Mouse (Mus musculus) embryonic facial prominence, embryonic 14.5 days (tissue): Measurements from ENCODE around the gene Pank2. TPM values are rescaled to one million over a fixed set of nuclear protein-coding genes. Genes with fewer than 3 reads are reported as not detected.

Experiments
- ATAC-seq: fragments of 200-750 bp; cut with Nextera tagmentation; 2 replicates; pipeline ENCODE4 v1.8.0; 2017; ENCODE audit warnings: low read depth, moderate number of reproducible peaks, moderate TSS enrichment
- DNase-seq: peaks from one replicate; pipeline ENCODE4 v3.0.0-alpha.2; 2015; ENCODE audit warnings: low spot score
- H3K27ac ChIP-seq: fragments of 300-500 bp; sonication (generic); replicated peaks from 2 replicates; pipeline ENCODE4 v1.5.1; 2014; ENCODE audit warnings: low read depth, mild to moderate bottlenecking, low read length, moderate library complexity
- H3K27me3 ChIP-seq: fragments of 300-500 bp; sonication (generic); replicated peaks from 2 replicates; pipeline ENCODE4 v1.6.1; 2014; ENCODE audit warnings: low read length; ENCODE audit not compliant: control insufficient read depth, insufficient read depth
- H3K36me3 ChIP-seq: fragments of 300-500 bp; sonication (generic); 2 replicates; pipeline ENCODE4 v1.6.1; 2014; ENCODE audit warnings: low read length, mixed read lengths; ENCODE audit not compliant: control insufficient read depth, insufficient read depth
- H3K4me1 ChIP-seq: fragments of 300-500 bp; sonication (generic); 2 replicates; pipeline ENCODE4 v1.6.1; 2014; ENCODE audit warnings: antibody characterized with exemption, low read length; ENCODE audit not compliant: control insufficient read depth, insufficient read depth
- H3K4me2 ChIP-seq: fragments of 300-500 bp; sonication (generic); 2 replicates; pipeline ENCODE4 v1.6.1; 2014; ENCODE audit warnings: low read depth, mild to moderate bottlenecking, low read length, moderate library complexity, mixed read lengths
- H3K4me3 ChIP-seq: fragments of 300-500 bp; sonication (generic); 2 replicates; pipeline ENCODE4 v1.5.1; 2014; ENCODE audit warnings: low read depth, mild to moderate bottlenecking, low read length
- H3K9ac ChIP-seq: fragments of 300-500 bp; sonication (generic); 2 replicates; pipeline ENCODE4 v1.6.1; 2014; ENCODE audit warnings: low read depth, mild to moderate bottlenecking, low read length, moderate library complexity, mixed read lengths
- H3K9me3 ChIP-seq: fragments of 300-500 bp; sonication (generic); 2 replicates; pipeline ENCODE4 v1.6.1; 2016; ENCODE audit warnings: low read length; ENCODE audit not compliant: control insufficient read depth
- WGBS: fragments of 180-500 bp; shearing (Covaris S2); extraction: QIAGEN DNeasy Blood & Tissue Kit; methylation state at CpG from one replicate; pipeline ENCODE4 v1.1.7; 2014; 5-methylcytosine and 5-hydroxymethylcytosine counted together
- microRNA-seq: library from miRNA; unstranded; fragments of <30 nt; microRNA quantifications from one replicate; pipeline ENCODE4, GENCODE M21; 2016; ENCODE audit warnings: borderline number of aligned reads
- polyA plus RNA-seq: library from polyadenylated mRNA; unstranded; fragments of >200 nt; fragmentation: Nextera tagmentation; extraction: Ambion mirVana; gene quantifications from 2 replicates; pipeline ENCODE4 v1.2.1, GENCODE M21; 2014

Pank2 gene
- polyA plus RNA-seq, 1 experiment from 2014 or later, result 36.0 TPM

DNA sequence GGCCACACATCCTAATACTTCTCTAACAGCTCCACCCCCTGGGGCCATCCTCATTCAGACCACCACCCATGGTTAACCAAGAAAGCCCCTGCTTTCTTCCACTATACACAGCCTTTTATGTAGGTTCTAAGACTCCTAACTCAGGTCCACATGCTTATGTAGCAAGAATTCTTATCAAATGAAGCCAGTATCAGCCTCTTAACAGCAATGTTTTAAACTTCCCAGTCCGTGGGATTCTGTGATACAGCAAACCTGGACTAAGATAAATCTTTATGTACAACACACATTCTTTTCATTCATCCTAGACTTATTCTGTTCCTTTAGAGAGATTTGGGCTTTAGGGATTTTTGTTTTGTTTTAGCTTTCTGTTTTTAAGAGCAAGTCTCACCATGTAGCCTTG is 61.4 kb downstream of the Pank2 start:
- H3K4me1 ChIP-seq, result no peaks in the 10 kb centered on the region
- no peak overlapping the region for H3K27ac ChIP-seq
- DNase-seq, result no peak
- no peaks in the 10 kb centered on the region for H3K27me3 ChIP-seq
- H3K4me2 ChIP-seq, result no peak overlapping the region
- no peak for ATAC-seq
- H3K36me3 ChIP-seq, result no peaks in the 10 kb centered on the region
- H3K9ac ChIP-seq, result no peak overlapping the region
- H3K4me3 ChIP-seq, result no peak overlapping the region
- WGBS, result 83% methylated on average over 1 of the region's 1 CpGs
- peaks cover 6% of the 10 kb centered on the region; the same call in 1 of the 2 replicates for H3K9me3 ChIP-seq

DNA sequence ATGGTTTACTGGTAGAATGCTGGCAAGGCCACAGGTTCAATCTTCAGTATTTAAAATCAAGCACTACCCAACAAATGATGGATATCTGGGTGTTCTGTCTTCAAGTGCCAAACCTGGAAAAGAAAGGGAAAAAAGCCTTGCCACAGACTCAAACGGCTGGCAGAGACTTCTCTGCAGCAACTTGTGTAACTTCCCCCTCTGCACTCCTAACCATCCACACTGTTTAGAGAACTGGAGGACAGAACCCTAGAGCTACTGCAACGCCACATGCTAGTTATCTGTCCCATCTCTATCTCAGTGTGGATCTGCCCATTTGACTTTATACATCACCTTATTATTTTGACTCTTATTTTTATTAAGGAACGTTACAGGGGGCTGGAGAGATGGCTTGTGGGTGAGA is 63.7 kb downstream of the Pank2 start:
- 58% methylated on average over 3 of the region's 3 CpGs for WGBS
- H3K27ac ChIP-seq, result no peak overlapping the region
- no peak overlapping the region for H3K4me2 ChIP-seq
- no peak overlapping the region for H3K9ac ChIP-seq
- H3K9me3 ChIP-seq, result no peaks in the 10 kb centered on the region
- no peaks in the 10 kb centered on the region for H3K4me1 ChIP-seq
- 0 out of 2 replicates have a peak, but pooled peaks cover 4% of the 10 kb centered on the region for H3K36me3 ChIP-seq
- DNase-seq, result no peak
- no peak overlapping the region for H3K4me3 ChIP-seq
- no peaks in the 10 kb centered on the region for H3K27me3 ChIP-seq
- no peak for ATAC-seq

DNA sequence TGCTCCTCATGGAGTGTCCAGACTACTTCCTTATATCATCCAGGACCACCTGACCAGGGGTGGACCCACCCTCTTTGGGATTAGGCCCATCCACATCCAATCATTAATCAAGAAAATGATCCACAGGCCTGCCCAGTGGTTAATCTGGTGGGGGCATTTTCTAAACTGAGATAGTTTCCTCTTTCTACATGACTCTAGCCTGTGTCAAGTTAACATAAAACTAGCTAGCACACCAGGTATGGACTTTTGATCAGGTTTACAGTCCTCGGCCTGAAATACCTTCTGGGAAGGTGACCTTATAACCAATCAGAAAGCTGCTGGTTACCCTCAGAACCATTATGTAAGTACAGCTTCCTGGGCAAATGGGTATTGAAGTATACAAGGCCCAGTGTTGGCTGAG is 66.7 kb downstream of the Pank2 start:
- Histone ChIP-seq H3K27ac (no peak overlapping the region), H3K9me3 (no peaks in the 10 kb centered on the region), H3K4me1 (no peaks in the 10 kb centered on the region), H3K9ac (no peak overlapping the region), H3K4me3 (no peak overlapping the region), H3K4me2 (no peak overlapping the region), H3K27me3 (no peaks in the 10 kb centered on the region), H3K36me3 (0 out of 2 replicates have a peak, but pooled peaks cover 4% of the 10 kb centered on the region)
- DNase-seq, result no peak
- ATAC-seq, result no peak
- WGBS, result 91% methylated on average over 1 of the region's 1 CpGs

DNA sequence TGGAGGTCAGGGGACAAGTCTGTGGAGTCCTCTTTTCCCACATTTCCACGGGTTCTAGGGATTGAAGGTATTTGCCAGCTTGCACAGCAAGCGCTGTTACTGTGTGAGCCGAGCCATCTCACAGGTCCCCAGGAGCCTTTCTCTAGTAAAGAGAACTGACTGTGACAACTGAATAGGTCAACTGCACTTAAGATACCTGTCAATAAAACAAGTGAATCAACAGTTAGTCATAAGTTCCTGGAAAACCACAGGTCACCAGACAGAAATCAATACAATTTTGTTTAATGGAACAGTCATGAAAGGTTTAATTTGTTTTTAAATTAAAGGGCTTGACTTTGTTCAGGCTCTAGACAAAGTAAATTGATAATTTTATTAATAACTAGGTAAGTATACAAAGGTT is 68.3 kb downstream of the Pank2 start:
- Histone ChIP-seq H3K27me3 (no peaks in the 10 kb centered on the region), H3K9ac (no peak overlapping the region), H3K4me1 (no peaks in the 10 kb centered on the region), H3K9me3 (no peaks in the 10 kb centered on the region), H3K4me2 (no peak overlapping the region), H3K36me3 (0 out of 2 replicates have a peak, but pooled peaks cover 4% of the 10 kb centered on the region), H3K27ac (no peak overlapping the region), H3K4me3 (no peak overlapping the region)
- DNase-seq (no peak), ATAC-seq (no peak)
- WGBS, result 89% methylated on average over 3 of the region's 3 CpGs

DNA sequence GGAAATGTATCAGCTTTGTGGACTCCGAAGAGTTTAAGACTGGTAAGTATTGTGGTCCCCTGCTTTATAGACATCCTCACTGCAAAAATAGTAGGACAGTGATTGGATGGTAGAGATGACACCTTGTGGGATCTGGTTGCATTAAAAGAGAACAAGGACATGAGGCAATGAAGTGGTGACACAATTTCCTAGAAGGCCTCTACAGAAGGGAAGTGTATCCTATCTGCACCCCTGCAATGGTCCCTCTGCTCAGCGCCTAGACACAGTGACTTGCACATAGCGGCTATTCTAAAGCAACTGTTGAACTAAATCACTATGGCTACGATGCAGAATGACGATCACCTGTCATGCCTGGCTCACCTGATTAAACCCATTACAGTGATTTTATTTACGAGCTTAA is 75.3 kb downstream of the Pank2 start:
- no peak overlapping the region for H3K9ac ChIP-seq
- 87% methylated on average over 6 of the region's 6 CpGs for WGBS
- no peaks in the 10 kb centered on the region for H3K27me3 ChIP-seq
- ATAC-seq (no peak), DNase-seq (no peak)
- no peaks in the 10 kb centered on the region for H3K36me3 ChIP-seq
- peaks cover 3% of the 10 kb centered on the region; the same call in 1 of the 2 replicates for H3K4me1 ChIP-seq
- H3K9me3 ChIP-seq, result no peaks in the 10 kb centered on the region
- no peak overlapping the region for H3K27ac ChIP-seq
- no peak overlapping the region for H3K4me2 ChIP-seq
- no peak overlapping the region for H3K4me3 ChIP-seq

DNA sequence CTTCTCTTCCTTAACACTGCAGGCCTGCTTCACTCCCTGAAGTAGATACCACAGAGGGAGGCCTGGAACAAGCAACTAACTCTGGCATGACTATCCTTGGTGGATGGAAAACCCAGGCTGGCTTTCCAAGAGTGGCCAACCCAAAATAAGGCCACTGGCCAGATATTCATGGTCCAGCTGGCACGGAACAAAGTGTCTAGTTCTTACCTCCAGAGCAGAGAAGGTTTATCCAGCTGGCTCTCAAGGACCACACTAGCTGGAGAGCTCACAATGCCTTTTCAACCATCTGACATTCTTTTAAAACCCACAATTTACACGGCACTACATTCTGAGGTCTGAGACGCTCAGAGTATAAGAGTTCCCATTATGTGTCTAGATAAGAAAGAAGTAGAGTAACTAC is 82.2 kb downstream of the Pank2 start:
- 66% methylated on average over 3 of the region's 3 CpGs for WGBS
- Histone ChIP-seq H3K9ac (no peak overlapping the region), H3K27me3 (no peaks in the 10 kb centered on the region), H3K36me3 (no peaks in the 10 kb centered on the region), H3K27ac (no peak overlapping the region), H3K4me2 (no peak overlapping the region), H3K4me1 (peaks cover 3% of the 10 kb centered on the region; the same call in 1 of the 2 replicates), H3K9me3 (no peaks in the 10 kb centered on the region), H3K4me3 (no peak overlapping the region)
- no peak for DNase-seq
- no peak for ATAC-seq

DNA sequence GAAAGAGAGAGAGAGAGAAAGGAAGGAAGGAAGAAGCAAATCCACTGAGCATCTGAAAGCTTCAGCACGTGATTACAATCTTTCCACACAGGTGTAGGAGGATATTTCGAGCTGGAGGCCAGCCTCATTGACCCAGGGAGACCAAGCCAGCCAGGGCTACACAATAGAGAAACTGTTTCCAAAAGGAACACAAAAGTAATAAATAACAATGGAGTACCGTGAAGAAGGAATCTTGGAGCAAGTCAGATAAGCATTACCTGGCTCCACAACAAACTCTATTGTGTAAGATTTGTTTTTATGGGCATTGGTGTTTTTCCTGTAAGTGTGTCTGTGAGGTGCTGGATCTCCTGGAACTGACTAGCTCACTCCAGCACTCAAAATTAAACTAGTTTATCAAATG is 83.3 kb downstream of the Pank2 start:
- H3K4me2 ChIP-seq, result no peak overlapping the region
- no peaks in the 10 kb centered on the region for H3K27me3 ChIP-seq

More for the DNA sequence above, 83.3 kb downstream of the Pank2 start:
- Histone ChIP-seq H3K9ac (no peak overlapping the region), H3K4me3 (no peak overlapping the region), H3K4me1 (peaks cover 6% of the 10 kb centered on the region; the same call in 1 of the 2 replicates), H3K9me3 (no peaks in the 10 kb centered on the region), H3K27ac (no peak overlapping the region), H3K36me3 (no peaks in the 10 kb centered on the region)
- DNase-seq (no peak), ATAC-seq (no peak)
- WGBS, result 60% methylated on average over 3 of the region's 3 CpGs

Small RNAs within 50 kb of the gene (microRNA-seq; reads per million reads assigned to microRNA genes)
- gene Mir103-2, result 48.8 reads per million, percentile 44 among the genes with 10 or more reads in this experiment

Other genes starting within 250 kb of the Pank2 start
- 31.5 and 32.0 TPM in 2 replicates for gene Gfra4, start 219.4 kb upstream of the Pank2 start, polyA plus RNA-seq
- 18.4 and 22.7 TPM in 2 replicates for gene Adam33, start 198.7 kb upstream of the Pank2 start, polyA plus RNA-seq
- 0.58 and 0.70 TPM in 2 replicates for gene Siglec1, start 175.7 kb upstream of the Pank2 start, polyA plus RNA-seq
- 9.2 and 10.9 TPM in 2 replicates for gene Hspa12b, start 135.2 kb upstream of the Pank2 start, polyA plus RNA-seq
- not detected in 2 replicates for gene Gm11037, start 129.0 kb upstream of the Pank2 start, polyA plus RNA-seq
- gene 1700037H04Rik, start 102.4 kb upstream of the Pank2 start, polyA plus RNA-seq, result 64.6 and 69.4 TPM in 2 replicates
- 10.4 and 10.6 TPM in 2 replicates for gene Cenpb, start 82.4 kb upstream of the Pank2 start, polyA plus RNA-seq
- gene Cdc25b, start 75.5 kb upstream of the Pank2 start, polyA plus RNA-seq, result 51.2 and 60.8 TPM in 2 replicates
- 5.5 and 9.9 TPM in 2 replicates for gene Spef1, start 75.2 kb upstream of the Pank2 start, polyA plus RNA-seq
- 23.5 and 25.1 TPM in 2 replicates for gene Ap5s1, start 55.4 kb upstream of the Pank2 start, polyA plus RNA-seq
- 18.4 and 19.6 TPM in 2 replicates for gene Mavs, start 28.4 kb upstream of the Pank2 start, polyA plus RNA-seq
- 6.2 and 6.9 TPM in 2 replicates for gene Rnf24, start 90.4 kb downstream of the Pank2 start, polyA plus RNA-seq
- gene Smox, start 229.0 kb downstream of the Pank2 start, polyA plus RNA-seq, result 28.9 and 33.2 TPM in 2 replicates